Mouse (Mus musculus) ES-E14 (cell line): ENCODE results near the gene Omp.

ENCODE experiments used
- CHD2 ChIP-seq: IDR thresholded peaks from 2 replicates; pipeline ENCODE4 v1.6.1; 2014; ENCODE audit warnings: mild to moderate bottlenecking, low read depth, low read length, inconsistent platforms
- HCFC1 ChIP-seq: IDR thresholded peaks from 2 replicates; pipeline ENCODE4 v1.6.1; 2012; ENCODE audit warnings: low read length, inconsistent platforms, borderline replicate concordance; ENCODE audit not compliant: insufficient read depth
- ZNF384 ChIP-seq: IDR thresholded peaks from 2 replicates; pipeline ENCODE4 v1.6.1; 2012; ENCODE audit warnings: low read depth, low read length, inconsistent platforms

DNA sequence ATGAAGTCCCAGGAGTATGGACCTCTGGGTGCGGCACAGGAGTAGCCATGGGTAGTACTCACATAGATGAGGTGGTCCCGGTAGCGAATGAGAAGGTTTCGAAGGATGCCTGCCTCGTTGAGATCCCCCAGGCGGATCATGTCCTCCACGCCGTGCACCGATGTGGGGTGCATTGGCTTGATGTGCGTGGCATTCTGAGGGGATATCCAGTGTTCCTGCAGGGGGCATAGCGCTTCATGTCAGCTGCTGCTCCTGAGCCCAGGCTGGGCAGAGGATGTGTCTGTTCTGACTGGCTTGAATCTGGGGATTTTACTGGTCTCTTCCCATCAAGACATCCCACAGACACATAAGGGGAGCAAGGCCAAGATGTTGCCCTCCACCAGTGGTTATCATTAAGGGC, 42.8 kb downstream of the Omp start:
- no peak for TF ChIP-seq CHD2
- TF ChIP-seq HCFC1 = no peak
- TF ChIP-seq ZNF384 = no peak
